Mouse (Mus musculus): Measurements from ENCODE around the gene Slc23a4.

Gene Slc23a4

DNA sequence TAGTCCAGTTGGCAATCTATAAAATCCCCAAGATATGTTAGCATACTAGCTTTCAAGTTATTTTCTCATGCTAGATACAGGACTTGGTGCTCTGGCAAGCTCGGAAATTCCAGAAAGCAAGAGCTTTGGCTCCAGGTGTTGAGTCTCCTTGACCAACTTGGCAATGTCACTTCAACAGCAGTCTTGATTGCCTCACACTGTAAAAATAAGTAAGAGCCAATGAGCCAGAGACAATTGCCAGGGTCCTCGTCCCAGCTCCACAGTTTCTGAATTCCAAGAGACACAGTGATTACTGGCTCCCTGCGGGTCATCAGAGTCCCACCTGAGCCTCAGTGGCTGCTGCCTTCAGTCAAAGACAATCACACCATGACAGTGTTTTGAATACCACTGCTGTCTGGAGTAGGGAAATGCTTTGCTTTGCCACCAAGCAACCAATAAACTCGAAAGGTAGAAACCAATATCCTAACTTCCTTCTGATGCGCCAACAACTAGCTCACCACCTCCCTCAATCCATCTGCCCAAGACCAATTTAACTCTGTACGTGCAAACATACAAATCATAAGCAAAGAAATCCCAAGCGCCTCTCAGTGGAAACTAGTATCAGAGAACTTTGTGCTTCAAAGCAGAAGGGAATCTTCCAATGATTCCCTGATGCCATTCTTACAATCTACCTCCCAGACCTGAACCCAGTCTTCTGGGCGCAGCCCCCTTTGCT is 78.4 kb downstream of the Slc23a4 start:
- DNase-seq: no peak

DNA sequence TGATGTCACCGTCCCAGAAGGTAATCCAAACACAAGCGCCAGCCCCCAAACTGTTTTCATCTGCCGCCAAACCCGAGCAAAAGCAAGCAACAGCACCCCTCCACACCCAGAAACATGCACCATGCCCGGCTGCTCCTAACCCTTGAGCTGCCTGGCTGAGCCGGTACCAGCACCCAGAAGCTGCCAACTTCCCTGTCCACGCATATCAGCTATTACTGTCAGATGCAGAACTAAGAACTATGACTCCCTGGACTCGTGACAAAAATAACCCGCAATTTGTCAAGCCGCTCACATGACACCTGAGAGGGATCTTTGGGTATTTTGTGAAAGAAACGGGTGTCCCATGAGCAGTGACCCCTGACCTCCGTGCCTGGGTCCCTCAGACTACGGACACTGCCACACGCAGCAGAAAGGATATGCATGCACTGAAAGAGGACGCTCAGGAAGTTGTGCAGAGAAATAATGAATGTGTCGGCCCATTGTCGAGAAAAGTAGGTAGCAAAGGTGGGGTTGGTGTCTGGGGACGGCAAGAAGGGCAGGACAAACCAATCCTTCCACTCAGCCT is 80.4 kb downstream of the Slc23a4 start:
- no peak for DNase-seq

DNA sequence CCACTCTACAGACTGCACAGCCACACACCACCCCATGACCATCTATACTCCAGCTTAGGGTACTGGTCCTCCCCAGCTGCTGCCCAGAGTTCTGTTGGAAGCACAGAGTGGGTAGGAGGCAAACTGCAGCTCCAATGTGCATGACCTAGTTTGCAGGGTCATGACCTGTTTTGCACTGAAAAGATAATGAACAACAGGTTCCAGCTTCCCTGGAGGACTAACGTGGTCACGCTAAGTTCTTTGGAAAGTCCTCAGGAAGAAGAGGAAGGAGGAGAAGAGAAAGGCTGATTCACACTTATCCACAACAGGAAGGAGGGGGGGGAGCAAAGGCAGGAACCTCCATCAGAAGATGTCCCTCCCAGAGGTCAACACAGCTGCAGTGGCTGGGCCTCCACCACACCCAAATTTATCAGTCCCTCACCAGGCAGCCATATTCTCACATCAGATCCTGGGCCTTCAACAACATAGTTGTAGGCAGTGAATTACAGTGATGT is 81.0 kb downstream of the Slc23a4 start:
- no peak for DNase-seq

DNA sequence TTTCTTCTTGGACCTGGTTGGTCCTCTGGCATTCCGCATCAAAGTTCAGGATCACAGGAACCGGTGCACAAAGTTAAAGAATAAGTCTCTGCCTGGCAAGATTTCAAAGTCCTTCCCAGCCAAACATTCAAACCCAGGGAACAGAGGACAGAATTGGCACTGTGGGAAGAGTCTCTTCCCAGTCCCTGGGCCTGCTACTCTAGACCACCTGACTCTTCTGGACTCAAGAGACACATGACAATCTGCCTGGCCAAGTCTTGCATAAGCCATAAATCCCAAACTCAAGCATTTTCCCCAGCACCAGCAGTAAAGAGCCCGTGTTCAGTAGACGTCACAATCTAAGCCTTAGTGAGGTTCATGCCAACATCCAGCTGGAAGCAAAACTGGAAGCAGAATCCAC is 81.5 kb downstream of the Slc23a4 start:
- no peak for DNase-seq

DNA sequence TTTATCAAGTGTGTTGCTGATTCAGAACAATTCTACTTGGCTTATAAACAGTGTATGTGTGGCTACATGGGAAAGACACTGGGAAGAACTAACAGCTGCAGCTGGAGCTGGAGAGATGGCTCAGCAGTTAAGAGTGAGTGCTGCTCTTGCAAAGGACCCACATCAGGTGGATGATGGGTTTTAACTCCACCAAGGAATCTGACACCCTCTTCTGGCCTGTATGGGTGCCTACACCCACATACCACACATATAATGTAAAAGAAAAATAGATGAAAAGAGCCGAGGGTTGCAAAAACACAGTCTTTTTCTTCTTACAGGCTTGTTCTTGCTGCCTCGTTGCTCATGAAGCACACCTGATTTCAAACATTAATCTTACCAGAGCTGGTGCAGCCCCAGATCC is 82.1 kb downstream of the Slc23a4 start:
- no peak for DNase-seq

DNA sequence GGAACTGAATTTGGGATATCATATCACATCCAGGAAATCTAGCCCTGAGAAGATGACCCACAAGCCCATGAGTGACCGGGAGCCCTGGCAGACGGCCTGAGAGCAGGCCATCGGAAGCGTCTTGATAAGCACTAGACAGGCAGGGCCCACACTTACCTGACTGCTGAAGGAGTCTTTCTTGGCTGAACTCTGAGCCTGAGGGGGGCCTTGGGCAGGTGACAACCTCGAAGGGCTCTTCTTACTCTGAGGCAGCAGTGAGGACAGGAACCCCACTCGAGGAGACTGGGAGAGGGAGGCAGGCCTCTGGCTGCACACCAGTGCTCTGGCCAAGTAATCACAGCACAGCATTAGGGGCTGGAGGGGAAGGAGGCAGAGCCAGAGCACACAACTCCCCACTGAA is 83.8 kb downstream of the Slc23a4 start:
- no peak for DNase-seq

DNA sequence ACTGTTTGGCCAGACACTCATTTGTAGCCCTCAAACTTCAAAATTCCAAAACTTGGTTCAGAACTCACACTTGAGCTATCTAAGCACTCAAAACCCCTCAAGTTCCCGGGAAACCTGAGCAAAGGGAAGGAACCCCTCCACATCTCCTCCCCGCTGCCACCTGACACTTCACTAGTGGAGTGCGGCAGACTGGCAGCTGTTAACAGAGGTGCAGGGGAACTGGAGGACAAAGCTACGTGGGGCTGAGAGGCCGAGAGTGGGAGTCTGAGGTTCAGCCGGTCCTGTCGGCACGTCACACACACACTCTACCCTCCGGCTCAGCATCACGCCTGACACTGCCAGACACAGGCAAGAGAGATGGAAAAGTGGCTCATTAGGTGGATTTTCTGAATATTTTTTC is 84.4 kb downstream of the Slc23a4 start:
- DNase-seq: no peak

DNA sequence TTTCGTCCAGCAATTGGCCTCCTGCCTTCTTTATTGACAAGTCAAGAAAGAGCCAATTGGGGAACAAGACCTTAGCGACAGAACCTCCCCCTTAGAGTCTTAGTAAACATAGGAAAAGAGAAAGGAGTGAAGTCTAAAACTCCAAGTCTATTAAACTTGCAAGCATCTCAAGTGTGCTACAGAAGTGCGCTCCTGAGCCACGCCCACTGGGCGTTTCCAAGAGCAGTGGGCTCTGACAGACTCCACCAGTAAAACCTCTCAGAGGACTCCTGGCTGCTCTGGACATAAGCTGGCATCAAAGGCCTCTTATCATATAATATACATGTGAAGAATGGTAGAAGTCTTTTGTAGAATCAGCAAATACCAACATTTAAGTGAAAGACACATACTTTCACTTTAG is 84.8 kb downstream of the Slc23a4 start:
- DNase-seq: no peak

DNA sequence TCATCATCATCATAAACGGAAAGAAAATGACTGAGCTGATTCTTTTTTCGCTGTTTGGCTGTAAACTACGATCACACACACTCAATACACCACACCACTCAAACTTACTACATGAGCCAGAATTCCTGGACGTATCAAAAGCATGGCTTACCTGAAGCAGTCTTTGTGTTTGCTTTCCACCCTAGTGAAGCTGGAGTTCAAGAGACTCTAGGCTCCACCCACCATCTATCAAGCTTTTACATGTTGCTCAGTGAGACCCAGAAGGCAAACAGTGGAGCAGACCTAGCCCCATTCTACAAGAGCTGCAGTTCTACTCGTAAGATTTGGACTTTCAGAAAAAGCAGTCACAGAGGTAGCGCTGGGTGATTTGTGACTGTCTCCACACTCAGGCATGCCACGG is 85.6 kb downstream of the Slc23a4 start:
- DNase-seq: no peak

DNA sequence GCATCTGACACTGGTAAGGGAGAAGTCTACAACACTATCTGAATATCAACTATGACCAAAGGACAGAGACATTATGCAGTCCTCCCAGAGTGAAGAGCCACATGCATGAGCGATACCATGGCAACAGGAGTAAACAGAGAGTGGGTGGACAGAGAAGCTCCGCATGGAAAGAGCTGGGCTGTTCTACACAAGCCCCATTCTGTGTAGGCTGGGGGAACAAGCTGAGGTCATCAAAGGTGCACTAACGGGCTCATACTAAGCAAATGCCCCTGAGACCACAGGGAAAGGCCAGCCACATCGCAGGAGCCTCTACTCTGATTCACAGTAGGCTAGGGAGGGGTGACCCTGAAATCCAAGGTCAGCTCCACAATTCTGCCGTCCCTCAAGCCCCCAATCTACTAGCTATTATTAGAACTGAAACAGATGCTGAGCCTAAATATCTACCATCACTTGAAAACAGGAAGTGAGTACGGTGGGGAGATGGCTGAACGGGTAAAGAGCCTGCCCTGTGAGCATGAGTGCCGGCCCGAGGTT is 86.2 kb downstream of the Slc23a4 start:
- DNase-seq: no peak

DNA sequence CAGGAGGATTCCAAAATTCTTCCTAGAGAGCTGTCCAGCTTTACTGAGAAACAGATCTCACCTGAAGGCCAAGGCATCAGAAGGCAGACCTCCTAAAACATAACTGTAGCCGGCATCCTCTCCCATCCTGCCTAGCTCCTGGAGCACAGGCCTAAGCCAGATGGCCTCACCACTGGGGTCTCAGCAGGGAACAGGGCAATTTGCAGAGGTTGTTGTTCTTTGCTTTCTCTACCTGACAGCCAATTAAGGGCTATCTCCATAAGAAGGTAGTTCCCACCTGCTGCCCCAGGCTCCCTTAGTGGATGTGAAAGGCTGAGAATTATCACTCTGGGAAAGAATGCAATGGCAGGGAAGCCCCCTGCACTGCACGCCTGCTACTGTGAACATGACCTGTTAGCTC is 87.2 kb downstream of the Slc23a4 start:
- peak; percentile 56 to 57 for DNase-seq

DNA sequence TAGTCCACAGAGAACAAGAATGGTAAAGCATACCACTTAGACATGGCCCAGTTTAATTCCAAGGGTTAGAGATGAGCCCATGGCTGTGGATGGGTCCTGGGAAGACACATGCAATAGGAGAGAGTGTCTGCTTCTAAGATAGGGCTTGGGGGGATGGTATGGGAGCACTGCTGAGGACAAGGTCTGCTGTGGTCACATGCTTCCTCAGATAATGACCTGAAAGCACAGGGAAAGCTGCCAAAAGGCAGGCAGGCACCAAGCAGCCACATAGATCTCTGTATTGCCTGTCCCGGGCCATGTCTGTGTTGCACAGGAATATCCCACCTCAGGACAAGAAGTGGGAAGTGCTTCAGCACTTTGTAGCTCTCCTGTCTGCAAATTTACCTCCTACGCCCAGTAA is 89.1 kb downstream of the Slc23a4 start:
- DNase-seq: no peak

DNA sequence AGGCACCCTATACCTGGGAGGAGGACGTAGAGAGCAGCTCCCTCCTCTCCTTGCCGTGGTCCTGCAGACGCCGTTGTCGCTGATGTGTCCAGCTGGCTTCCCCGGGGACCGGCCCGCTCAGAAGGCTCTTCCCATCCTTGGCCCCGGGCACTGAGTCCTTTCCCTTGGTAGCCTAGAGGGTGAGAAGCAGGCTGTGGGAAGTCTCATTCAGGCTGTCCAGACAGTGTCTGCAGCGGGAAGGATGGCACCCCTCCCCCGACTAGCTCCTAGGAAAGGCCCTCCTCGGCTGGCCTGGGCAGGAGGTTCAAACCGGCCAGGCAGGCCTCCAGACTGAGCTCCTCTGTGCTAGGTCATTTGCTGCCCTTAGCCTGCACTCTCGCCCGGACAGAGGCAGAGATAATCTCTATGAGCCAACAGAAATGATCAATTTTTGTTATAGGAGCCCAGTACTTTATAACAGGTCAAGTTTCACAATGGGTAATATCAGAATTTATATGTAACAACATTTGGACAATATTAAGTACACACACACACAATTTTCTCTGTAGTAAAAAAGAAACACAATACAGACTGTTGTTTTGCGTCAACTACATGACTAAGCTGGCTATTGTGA is 91.9 kb downstream of the Slc23a4 start:
- no peak for DNase-seq

DNA sequence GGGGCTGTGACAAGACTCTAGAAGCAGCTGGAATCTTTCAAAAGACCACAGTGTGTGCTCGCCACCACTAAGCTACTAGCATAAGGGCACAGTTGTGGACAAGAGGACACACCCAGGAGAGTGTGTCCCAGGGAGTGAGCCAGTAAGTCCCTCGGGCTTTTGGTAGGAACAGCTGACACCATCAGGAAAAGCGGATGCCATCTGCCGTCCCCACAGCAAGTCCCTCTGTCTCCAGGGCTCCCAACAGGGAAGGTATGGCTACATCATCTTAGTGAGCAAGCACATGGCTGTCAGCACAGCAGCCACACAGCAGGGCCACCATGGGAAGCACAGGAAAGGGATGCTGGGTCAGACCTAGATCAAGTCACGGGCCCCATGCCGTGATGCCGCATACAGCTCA is 92.6 kb downstream of the Slc23a4 start:
- peak; percentile 31 to 39 for DNase-seq
